18 mouse cellular contexts compared by ENCODE assay signal in the genomic region with DNA sequence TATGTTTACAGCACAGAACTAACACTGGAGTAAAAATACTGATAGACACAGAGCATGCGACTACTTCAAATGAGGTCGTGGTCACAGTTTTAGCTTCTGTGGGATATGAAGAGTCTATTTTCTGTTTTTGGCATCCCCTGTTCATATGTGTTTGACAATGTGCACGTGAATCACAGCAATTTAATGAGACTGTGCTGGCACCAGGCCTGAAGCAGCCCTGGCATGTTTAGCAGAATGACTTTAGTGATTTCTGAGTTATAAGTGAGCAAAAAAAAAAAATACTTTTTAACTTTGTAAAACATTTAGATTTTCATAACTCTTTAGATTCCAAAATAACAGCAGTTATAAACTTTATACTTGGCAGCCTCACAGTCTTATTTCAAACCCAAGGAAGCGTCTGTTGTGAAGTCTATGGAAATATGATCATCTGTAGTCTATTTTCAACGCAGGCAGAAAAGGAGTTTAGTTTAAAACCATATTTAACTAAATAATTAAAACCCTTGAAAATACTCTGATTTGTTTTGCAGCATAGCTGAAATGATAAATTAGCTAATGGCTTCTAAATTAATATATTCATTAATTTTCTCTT.
DNase-seq lines count a peak whose midpoint lies in the region; ATAC-seq and TF ChIP-seq lines count a peak whose summit lies in the region.
"Had no signal": no experiment of that assay in that cellular context is flagged by ENCODE, and none has a peak within 500 bp of the region (broad histone marks: within the 10 kb centered on the region; RNA-seq: fewer than 3 reads in every experiment).

No protein-coding gene starts in this region.

- H3K4me1 ChIP-seq in forebrain, embryonic 14.5 days (ENCODE audit: control insufficient read depth, insufficient read depth, low read length): no peaks in the 10 kb centered on the region
- no peaks in the 10 kb centered on the region for H3K4me1 ChIP-seq in forebrain, embryonic 12.5 days
- no peaks in the 10 kb centered on the region for H3K4me1 ChIP-seq in midbrain, embryonic 13.5 days (replicated peaks)
- H3K4me1 ChIP-seq in hindbrain, embryonic 13.5 days (replicated peaks): no peaks in the 10 kb centered on the region
- H3K4me1 ChIP-seq: embryonic facial prominence, embryonic 12.5 days; heart, embryonic 13.5 days; hindbrain, embryonic 10.5 days; neural tube, embryonic 13.5 days had no signal

- H3K27me3 ChIP-seq in forebrain, embryonic 14.5 days (replicated peaks; ENCODE audit: control insufficient read depth, insufficient read depth, low read length): no peaks in the 10 kb centered on the region
- H3K27me3 ChIP-seq in forebrain, embryonic 12.5 days: no peaks in the 10 kb centered on the region
- no peaks in the 10 kb centered on the region for H3K27me3 ChIP-seq in midbrain, embryonic 13.5 days
- no peaks in the 10 kb centered on the region for H3K27me3 ChIP-seq in hindbrain, embryonic 13.5 days
- H3K27me3 ChIP-seq: embryonic facial prominence, embryonic 12.5 days; heart, embryonic 13.5 days; neural tube, embryonic 13.5 days had no signal

- ATAC-seq in forebrain, embryonic 14.5 days: no peak
- ATAC-seq in forebrain, embryonic 12.5 days (ENCODE audit: low FRiP score): no peak
- no peak for ATAC-seq in midbrain, embryonic 13.5 days
- ATAC-seq in hindbrain, embryonic 13.5 days (ENCODE audit: low FRiP score): no peak
- ATAC-seq: activated CD4-positive, CD25-positive, alpha-beta regulatory T cell, adult 4 months had no signal

- DNase-seq in forebrain, embryonic 14.5 days (ENCODE audit: low spot score): peak; percentile 38
- DNase-seq in brain, embryonic 14.5 days (ENCODE audit: low read depth): peak; percentile 51
- DNase-seq in frontal cortex, postnatal 36 days (ENCODE audit: low spot score in 2 of 2): peak; percentile 13 to 64
- peak; percentile 15 for DNase-seq in right cerebral cortex, adult 18-20 months
- no peak for DNase-seq in lung, postnatal 4 days
- DNase-seq: adrenal gland, postnatal 25 days; liver; spleen, adult 18-20 months; thymus, postnatal 25 days had no signal

- no peak overlapping the region for H3K4me3 ChIP-seq in forebrain, embryonic 14.5 days (ENCODE audit: low read depth, low read length)
- no peak overlapping the region for H3K4me3 ChIP-seq in forebrain, embryonic 12.5 days (replicated peaks)
- H3K4me3 ChIP-seq in midbrain, embryonic 13.5 days (replicated peaks): no peak overlapping the region
- no peak overlapping the region for H3K4me3 ChIP-seq in hindbrain, embryonic 13.5 days
- H3K4me3 ChIP-seq: embryonic facial prominence, embryonic 12.5 days; heart, embryonic 13.5 days; hindbrain, embryonic 10.5 days; neural tube, embryonic 13.5 days had no signal

- H3K4me2 ChIP-seq in forebrain, embryonic 14.5 days (ENCODE audit: low read length): no peak overlapping the region
- no peak overlapping the region for H3K4me2 ChIP-seq in forebrain, embryonic 12.5 days
- no peak overlapping the region for H3K4me2 ChIP-seq in midbrain, embryonic 13.5 days (replicated peaks)
- H3K4me2 ChIP-seq in hindbrain, embryonic 13.5 days: no peak overlapping the region
- H3K4me2 ChIP-seq: embryonic facial prominence, embryonic 12.5 days; heart, embryonic 13.5 days; neural tube, embryonic 13.5 days had no signal

- no peaks in the 10 kb centered on the region for H3K36me3 ChIP-seq in forebrain, embryonic 14.5 days (ENCODE audit: control insufficient read depth, insufficient read depth, low read length)
- no peaks in the 10 kb centered on the region for H3K36me3 ChIP-seq in forebrain, embryonic 12.5 days (replicated peaks)
- no peaks in the 10 kb centered on the region for H3K36me3 ChIP-seq in midbrain, embryonic 13.5 days
- H3K36me3 ChIP-seq in hindbrain, embryonic 13.5 days: no peaks in the 10 kb centered on the region
- H3K36me3 ChIP-seq: embryonic facial prominence, embryonic 12.5 days; heart, embryonic 13.5 days; hindbrain, embryonic 10.5 days; neural tube, embryonic 13.5 days had no signal

- H3K9ac ChIP-seq in forebrain, embryonic 14.5 days (ENCODE audit: low read length): no peak overlapping the region
- no peak overlapping the region for H3K9ac ChIP-seq in forebrain, embryonic 12.5 days
- no peak overlapping the region for H3K9ac ChIP-seq in midbrain, embryonic 13.5 days (replicated peaks)
- no peak overlapping the region for H3K9ac ChIP-seq in hindbrain, embryonic 13.5 days
- H3K9ac ChIP-seq: embryonic facial prominence, embryonic 12.5 days; heart, embryonic 13.5 days; neural tube, embryonic 13.5 days had no signal

- no peak for TF ChIP-seq POLR2A in brain, embryonic 14.5 days (IDR thresholded peaks at IDR 0.05; ENCODE audit: borderline replicate concordance, extremely low read depth, insufficient read depth, insufficient read length, poor library complexity, severe bottlenecking)

- no peak overlapping the region for H3K27ac ChIP-seq in forebrain, embryonic 14.5 days (ENCODE audit: low read depth, low read length)
- no peak overlapping the region for H3K27ac ChIP-seq in forebrain, embryonic 12.5 days
- H3K27ac ChIP-seq in midbrain, embryonic 13.5 days: no peak overlapping the region
- H3K27ac ChIP-seq in hindbrain, embryonic 13.5 days: no peak overlapping the region
- H3K27ac ChIP-seq: embryonic facial prominence, embryonic 12.5 days; heart, embryonic 13.5 days; hindbrain, embryonic 10.5 days; kidney, postnatal 0 days; neural tube, embryonic 13.5 days had no signal

- no peaks in the 10 kb centered on the region for H3K9me3 ChIP-seq in forebrain, embryonic 14.5 days (replicated peaks; ENCODE audit: control insufficient read depth, low read length)
- H3K9me3 ChIP-seq in forebrain, embryonic 12.5 days: no peaks in the 10 kb centered on the region
- no peaks in the 10 kb centered on the region for H3K9me3 ChIP-seq in midbrain, embryonic 13.5 days
- no peaks in the 10 kb centered on the region for H3K9me3 ChIP-seq in hindbrain, embryonic 13.5 days
- H3K9me3 ChIP-seq: embryonic facial prominence, embryonic 12.5 days; heart, embryonic 13.5 days; hindbrain, embryonic 10.5 days; neural tube, embryonic 13.5 days had no signal

- 72% methylated on average over 5 of the region's 5 CpGs for WGBS in forebrain, embryonic 14.5 days
- WGBS in forebrain, embryonic 12.5 days: 82% methylated on average over 5 of the region's 5 CpGs
- WGBS in midbrain, embryonic 13.5 days: 85% methylated on average over 5 of the region's 5 CpGs
- WGBS in hindbrain, embryonic 13.5 days: 80% methylated on average over 5 of the region's 5 CpGs

- TF ChIP-seq CTCF in brain, embryonic 14.5 days (IDR thresholded peaks at IDR 0.05; ENCODE audit: borderline replicate concordance, extremely low read depth, insufficient read depth, insufficient read length): no peak

Comparison
In these comparisons a context has a peak if more than half of its experiments do, and no peak if none do; other contexts are left out.
1. DNase-seq: peak in forebrain, embryonic 14.5 days (single experiment), brain, embryonic 14.5 days (single experiment), frontal cortex, postnatal 36 days (2 of 2) and right cerebral cortex, adult 18-20 months (single experiment); none in lung, postnatal 4 days (0 of 2).